Mouse (Mus musculus) urinary bladder, postnatal 25 days (tissue): Measurements from ENCODE around the gene Pogz.
"Not testable (repeated sequence)": the region's sequence is repeated elsewhere in the genome, so short reads cannot be mapped to it uniquely, and the experiment has no call there.

Experiments
- DNase-seq: peaks from one replicate; pipeline ENCODE4 v3.0.0; 2022; ENCODE audit warnings: low spot score

Gene Pogz

DNA sequence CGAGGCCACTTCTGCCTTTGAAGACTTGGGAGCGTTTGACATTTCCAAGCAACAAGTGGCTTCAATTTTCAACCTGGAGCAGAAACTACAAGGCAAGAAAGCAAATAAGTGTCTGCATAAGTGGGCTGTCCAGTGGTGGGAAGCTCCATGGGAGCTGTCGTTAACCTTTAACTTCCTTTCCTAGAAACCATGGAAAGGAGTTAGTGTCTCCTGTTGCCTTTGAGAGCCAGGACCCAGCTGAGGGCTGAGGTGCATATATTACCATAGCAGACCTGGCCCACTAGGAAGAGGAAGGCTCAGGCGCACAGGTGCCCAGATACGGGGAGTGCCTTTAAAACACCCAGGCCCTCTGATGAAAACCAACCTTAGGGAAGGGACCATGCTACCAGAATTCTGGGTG, 4.7 kb upstream of the Pogz start:
- no peak for DNase-seq

DNA sequence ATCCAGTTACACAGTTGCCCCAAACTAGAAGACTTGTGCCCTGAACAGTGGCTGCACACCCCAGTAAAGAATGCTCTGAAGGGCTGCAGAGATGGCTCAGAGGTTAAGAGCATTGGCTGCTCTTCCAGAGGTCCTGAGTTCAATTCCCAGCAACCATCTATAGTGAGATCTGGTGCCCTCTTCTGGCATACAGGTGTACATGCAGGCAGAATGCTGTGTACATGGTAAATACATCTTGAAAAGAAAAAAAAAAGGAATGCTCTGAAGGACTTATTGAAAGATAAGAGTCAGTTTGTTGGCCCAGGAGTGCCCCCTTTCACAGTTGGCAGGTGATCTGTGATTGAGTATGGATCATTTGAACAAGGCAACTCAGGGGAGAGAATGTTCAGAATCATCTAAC, 4.0 kb upstream of the Pogz start:
- no peak for DNase-seq

DNA sequence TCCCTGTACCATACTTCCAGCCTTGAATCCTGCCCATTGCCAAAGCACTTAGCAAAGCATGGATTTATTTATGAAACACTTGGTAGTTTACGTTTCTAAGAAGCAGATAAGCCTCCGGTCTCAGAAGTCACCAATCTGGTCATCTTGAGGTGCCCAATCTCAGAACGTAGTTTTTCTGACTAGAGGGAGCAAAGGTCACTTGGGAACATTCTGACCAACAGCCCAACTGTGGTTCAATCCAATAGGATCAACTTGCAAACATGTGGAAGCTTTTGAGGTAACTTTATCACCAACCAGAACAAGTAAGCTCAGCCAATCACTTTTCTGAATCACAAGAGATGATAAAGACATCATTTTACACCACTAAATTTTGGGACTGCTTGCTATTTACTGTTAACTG, 2.0 kb upstream of the Pogz start:
- DNase-seq = no peak

DNA sequence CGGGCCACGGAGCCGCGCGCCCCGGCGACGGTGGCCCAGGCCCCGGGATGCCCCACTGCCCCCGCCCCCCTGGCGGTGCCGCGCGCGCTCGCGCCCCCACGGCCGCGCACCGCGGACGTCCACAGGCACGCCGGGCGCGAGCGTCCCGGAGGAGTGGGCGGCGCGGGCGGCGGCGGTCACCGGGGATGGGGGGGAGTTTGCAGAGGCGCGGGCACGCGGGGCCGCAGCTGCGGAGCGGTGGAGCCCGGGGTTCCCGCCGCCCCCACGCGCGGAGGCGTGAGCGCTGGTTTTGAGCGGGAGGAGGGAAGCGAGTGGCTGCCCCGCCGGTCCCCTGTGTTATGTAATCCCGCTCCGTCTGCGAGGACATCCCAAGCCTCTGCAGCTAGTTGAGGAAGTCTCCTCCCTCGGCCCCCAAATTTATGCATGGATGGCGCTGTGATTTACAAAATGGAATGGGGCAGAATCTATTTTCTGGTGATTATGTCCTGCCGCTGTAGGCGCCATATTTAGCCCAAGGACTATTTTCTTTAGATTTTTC, 661 bp downstream of the Pogz start:
- DNase-seq = peak; percentile 62

DNA sequence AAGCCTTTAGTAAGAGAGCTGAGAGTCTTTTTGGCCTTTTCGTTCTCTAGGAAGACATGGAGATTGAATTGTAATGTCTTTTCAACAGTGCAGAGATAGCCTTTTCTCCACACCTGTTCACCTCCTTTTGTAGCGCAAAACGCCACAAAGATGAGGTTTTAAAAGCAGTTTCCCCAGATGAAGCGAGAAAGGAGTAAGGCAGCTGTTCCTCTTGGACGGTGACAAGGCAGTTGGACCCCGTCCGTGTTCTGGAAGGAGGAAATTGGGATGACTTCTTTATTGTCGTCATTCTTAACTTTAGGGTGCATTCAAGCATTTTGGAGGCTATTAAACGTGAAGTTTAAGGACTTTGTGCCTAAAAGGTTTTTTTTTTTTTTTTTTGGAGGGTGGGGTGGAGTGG, 1.3 kb downstream of the Pogz start:
- DNase-seq = no peak

DNA sequence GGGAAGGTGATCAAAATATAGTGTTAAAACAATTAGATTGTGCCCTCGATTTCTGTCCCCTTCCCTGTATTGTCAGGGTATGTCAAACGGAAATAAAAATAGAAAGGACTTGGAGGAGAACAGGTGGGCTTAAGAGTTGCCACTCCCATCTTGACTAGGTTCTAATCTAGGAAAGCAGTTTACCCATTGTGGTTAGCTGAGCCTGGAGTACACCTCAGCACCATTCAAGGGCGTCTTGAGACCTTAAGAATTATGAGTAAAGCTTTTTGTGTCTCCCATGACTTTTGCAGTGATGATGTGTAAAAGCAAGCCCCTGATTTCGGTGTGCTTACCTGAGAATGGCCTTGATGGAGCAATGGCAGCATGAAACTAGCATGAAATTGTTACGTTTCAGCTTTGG, 1.7 kb downstream of the Pogz start:
- DNase-seq = no peak

DNA sequence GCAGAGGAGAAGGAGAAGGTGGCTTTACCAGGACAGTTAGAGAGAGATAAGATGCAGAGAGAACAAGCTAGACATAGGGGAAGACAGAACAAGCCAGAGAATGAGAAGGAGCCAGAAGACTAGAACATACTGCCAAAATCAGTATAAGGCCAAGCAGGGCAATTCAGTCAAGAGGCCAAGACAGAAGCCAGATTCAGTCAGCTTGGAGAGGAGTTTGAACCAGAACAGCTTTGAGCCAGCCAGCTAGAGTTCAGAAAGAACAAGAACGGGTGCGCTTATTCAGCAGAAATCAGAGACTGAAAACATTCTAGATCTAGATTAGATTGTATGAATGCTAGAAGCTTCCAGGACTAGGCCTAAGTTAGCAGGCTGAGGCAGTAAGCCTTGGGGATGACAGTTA, 10.0 kb downstream of the Pogz start:
- no peak for DNase-seq

DNA sequence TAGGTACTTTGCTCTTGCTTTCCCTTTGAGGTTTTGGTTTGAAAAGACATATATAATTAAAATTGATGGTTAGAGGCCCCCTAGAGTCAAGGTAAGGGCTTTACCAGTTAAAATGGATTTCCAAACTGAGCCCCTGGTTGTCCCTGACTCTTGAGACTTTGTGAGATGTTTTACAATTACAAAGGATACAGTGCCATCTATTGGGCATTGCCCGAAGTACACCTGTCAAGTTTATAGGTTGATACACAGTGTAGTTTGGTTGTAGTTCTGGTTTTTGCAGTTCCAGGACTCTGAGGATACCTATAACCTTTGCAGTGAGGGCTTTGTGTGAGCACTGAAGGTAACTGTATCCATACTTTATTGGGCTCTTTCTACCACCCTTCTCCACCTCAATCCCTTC, 12.0 kb downstream of the Pogz start:
- peak; percentile 66 for DNase-seq

DNA sequence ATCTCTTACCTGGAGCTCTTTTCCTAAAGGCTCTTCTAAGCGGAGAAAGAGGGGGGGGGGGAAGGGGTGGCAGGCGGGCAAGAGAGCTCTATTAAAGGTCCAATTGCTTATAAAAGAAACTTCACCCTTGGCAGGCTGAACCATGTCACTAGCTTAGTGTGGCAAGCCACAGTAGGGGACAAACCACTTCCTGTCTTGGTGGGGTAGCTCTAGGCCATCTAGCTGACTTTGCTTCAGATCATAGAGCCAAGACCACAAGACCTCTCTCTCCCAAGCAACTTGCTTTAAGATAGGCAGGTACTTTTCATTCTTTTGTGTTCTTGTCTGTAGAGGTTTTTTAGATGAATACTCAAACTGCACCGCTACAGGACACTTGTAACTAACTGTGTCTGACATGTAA, 14.4 kb downstream of the Pogz start:
- DNase-seq = no peak

DNA sequence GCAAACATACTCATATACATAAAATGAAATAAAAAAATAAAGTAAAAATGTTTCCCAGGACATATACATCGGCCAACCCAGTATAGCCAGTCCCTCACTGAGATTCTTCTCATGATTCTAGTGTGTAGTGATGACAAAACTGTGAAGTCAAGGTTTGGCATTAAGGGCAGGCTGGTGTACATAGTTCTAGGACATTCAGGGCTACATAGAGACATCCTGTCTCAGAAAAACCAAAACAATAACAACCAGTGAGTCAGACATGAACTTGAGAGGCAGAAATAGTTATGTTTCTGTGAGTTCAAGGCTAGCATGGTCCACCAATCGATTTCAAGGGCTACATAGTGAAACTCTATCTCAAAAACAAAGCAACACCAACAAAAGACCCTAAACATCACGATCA, 14.8 kb downstream of the Pogz start:
- no peak for DNase-seq

DNA sequence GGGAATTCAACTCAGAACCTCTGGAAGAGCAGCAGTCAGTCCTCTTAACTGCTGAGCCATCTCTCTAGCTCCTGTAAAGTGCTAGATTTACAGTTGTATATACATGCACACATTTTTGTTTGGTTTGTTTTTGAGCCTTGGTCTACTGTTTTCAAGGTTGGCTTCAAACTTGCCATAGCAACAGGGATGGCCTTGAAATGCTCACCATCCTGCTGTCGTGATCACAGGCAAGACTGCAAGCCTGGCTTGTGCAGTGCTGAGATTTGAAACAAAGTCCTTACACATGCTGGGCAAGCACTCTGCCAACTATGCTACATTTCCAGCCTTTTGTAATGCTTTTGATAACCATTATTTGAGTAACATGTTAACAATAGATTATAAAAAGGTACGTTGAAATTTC, 22.1 kb downstream of the Pogz start:
- DNase-seq = no peak

DNA sequence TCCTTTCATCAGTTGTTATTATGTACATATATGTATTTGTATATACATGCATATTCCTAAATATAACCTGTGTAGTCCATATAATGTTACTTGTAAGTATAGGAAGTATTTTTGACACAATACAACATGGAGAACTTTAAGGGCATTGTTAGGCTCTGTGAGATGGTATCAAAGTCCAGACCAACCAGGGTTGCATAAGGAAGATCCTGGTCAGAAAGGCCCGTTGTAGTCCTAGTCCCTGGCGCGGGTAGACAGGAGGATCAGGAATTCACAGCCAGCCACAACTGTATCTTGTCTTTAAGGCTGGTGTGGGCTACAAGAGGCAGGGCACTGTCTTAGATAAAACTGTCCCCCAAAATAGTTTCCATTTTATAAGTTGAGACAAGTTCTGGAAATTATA, 31.6 kb downstream of the Pogz start:
- DNase-seq = no peak

DNA sequence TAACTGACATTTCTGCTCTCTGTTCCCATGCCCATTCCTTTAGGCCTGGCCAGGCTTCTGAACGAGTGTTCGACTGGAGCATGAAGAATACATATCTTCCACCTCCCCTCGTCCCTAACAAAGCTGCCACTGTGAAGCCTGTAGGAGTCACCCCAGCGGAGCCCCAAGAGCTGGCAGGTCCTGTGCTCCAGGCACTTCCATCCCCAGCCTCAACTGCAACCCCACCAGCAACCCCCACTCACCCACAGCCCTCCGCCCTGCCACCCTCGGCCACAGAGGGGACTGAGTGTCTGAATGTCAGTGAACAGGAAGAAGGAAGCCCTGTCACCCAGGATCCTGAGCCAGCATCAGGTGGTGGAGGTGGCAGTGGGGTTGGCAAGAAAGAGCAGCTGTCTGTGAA, 41.3 kb downstream of the Pogz start:
- DNase-seq = no peak

DNA sequence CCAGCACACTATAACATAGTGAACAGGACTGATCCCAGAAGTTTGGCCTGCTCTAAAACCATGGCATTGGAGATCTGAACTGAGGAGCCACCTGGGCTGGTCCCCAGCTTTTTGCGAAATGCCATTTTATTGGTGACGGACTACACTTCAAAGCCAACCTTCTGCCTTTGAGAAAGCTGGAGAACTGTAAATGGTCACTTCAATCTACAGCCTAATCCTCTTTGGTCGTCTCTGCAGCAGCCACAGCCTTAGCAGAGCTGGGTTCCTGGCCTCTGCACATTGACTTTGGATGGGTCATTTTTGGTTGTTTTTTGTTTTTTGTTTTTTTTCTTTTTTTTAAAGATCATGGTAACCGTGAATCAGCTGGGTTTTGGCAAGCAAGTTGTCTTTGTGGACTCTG, 44.5 kb downstream of the Pogz start:
- DNase-seq = no peak

DNA sequence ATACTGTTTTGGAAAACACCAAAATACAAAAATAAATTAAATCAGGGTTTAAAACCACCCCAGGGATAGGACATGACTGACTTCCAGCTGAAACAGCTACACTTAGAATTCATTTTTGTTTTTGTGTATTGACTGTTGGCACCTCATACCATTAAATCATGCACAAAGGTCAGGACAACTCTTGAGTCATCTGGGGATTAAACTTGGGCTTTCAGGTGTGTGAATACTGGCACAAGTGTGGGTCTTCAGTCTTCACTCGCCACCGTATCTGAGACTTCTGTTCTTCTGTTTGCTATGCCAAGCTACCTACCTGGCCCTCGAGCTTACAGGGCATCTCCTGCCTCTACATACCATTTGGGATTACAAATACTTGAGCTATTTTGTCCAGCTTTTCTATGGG, 45.2 kb downstream of the Pogz start:
- no peak for DNase-seq

DNA sequence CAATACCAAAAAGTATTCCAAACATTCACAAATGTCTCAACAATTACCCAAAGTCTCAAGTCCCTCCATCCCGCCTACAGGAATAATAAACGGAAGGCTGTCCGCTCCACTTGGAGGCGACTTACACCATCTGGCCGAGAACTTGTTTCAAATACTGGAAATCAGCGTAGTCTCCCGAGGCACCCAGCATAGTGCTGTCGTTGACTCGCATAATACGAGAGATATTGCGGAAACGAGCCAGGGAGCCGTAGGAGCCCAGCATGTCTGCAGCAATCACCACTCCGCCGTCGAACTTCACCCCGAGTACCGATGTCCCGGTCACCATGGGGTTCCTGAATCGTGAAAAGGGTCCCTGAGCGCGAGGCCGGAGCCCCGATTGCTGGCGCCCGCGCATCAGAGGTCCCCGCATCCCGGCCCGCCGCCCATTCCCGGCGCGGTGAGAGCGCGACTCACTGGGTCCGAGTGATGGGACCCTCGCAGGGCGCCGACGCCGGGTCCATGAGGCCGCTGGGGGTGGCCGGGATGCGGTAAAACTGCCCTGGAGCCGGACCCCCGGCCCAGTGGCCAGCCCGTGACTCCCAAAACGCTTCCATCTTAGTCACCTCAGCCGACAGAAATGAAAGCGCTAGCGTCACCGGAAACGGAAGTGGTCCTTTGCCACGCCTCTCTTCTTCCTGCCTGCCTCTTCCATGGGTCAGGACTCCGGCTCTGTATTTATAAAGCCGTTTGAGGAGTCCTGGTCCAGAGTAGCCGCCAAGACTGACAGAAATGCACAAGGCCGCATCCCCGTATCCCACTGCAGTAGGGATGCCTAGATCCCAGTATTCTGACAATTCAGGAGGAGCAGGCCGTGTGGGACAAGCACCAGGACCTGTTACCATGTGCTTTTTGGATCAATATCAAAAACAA, 49.2 kb downstream of the Pogz start, which contains the start of gene Psmb4:
Psmb4 (minus strand) TSS at position 646 of the 909 bp plus-strand sequence.
- DNase-seq = peak; percentile 72

DNA sequence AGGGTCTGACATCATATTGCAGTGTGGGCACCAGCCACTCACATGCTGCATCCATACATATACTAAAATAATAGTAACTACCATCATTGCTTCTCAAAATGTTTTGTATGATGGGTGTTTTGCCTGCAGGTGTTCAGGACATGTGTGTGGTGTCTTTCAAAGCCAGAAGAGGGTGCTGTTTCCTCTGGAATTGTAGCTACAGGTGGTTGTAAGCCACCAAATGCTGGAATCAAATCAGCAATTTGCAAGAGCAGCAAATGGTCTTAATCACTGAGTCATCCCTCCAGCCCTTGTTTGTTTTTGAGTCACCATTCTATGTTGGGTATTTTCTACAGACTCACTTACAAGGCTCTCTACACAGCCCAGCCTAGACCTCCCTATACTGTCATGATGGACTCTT, 51.2 kb downstream of the Pogz start:
- DNase-seq = no peak

DNA sequence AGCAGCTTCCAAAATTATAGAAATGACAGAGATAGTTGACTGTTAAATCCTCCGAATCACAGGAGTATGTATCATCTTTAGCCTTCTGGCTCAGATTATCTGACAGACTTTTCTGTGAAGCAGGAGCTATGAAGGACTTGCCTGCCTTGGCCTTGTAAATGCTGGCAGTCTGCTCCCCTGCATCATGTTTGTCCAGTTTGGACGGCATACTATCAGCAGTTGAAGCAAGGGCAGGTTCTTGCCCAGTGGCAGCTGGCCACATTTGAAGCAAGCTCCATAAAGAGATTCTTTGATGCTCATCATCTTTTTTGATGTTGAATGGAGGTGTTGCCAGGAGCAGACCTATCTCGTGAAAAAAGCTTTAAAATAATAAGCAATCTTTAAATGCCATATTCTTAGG, 56.7 kb downstream of the Pogz start:
- no peak for DNase-seq

DNA sequence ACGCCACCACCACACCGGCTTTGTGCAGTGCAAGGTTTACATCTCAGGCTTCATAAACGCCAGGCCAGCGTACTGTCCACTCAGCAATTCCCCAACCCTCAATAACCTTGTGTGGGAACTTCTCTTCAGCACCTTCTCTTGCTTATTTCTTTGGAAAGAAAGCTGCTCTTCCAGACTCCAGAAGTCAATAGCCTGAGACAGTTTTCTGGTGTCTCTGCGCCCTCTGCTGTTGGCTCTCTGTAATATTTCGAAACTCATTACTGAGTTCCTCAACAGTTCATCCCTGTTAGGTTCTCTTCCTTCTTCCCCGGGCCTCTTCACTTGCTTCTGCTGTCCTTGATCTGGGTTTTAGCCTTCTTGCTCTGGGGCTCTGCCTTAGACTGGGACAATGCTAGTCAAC, 65.4 kb downstream of the Pogz start:
- peak; percentile 61 for DNase-seq

DNA sequence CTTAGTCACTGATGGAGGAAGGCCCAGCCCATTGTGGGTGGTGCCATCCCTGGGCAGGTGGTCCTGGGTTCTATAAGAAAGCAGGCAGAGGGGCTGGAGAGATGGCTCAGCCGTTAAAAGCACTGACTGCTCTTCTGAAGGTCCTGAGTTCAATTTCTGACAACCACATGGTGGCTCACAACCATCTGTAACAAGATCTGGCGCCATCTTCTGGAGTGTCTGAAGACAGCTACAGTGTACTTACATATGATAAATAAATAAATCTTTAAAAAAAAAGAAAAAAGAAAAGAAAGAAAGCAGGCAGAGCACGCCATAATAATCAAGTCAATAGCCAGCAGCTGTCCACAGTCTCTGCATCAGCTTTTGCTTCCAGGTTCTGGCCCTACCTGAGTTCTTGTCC, 67.4 kb downstream of the Pogz start:
- DNase-seq = not testable (repeated sequence)

DNA sequence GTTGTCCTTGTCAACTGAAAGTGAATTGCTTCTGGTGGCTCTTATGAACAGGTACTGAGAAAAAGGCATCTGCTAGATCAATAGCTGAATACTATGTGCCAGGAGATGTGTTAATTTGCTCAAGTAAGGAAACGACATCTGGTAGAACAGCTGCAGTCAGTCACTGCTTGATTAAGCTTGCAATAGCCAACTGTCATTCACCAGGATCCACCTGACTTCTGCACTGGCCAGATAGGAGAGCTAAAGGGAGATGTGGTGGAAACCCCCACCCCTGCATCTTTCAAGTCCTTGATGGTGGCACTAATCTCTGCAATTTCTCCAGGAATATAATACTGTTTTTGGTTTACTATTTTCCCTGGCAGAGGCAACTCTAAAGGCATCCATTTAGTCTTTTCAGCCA, 69.1 kb downstream of the Pogz start:
- DNase-seq = no peak

DNA sequence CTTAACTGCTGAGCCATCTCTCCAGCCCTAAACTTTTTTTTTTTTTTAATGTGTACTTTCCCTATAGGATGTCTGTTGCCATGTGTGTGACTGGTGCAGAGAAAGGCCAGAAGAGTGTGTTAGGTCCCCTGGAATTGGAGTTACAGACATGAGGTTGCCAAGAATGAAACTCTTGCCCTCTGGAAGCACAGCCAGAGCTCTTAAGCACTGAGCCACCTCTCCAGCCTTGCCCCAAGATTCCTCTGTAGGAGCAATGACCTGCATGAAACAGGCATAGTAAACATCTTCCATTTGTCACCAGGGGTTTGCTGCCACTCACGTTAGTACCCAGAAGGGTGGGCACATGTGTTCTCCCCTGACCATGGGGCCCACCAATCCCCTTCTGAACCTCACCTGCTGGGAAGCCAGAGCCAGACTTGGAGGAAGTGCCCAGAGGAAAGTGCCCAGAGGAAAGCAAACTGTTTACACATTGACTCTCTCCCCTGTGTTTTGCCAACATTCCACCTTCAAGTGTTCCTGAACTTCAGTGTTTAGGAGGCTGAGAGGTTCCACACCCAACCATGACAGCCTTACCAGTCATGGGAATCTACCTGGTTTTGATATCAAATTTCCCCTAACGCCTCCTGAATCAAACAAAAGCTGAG, 73.8 kb downstream of the Pogz start:
- DNase-seq = no peak

DNA sequence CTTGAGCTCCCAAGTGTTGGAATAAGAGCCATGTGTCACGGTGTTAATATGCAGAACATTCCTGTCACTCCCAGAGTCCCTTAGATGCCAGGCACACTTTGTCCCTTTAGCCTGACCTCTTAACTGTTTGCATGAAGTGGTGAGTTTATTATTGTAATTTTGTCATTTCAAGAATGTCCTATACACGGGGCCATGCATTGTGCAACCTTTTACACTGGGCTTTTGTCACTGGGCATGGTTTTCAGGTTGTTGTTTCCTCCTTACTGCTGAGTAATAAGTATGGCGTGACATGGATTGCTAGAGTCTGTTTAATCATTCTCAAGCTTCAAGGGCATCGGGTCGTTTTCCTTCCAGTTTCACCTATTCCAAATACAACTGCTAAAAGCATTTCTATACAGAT, 76.4 kb downstream of the Pogz start:
- no peak for DNase-seq
